Mouse (Mus musculus) adrenal gland (tissue): ENCODE results near the gene Zhx3.

Experiments
- intact Hi-C: fragments of 180-260 bp; cut with DNase I; formaldehyde crosslinking; loops from one replicate; pipeline ENCODE4 v1.15.1; 2025

Zhx3 gene

GRCm38 (mm10) chr2:160731839-160732261, 140.9 kb downstream of the Zhx3 start:
- intact Hi-C loops: loop anchor here (5.0 kb wide), 1 partner anchor 155 kb away; no protein-coding TSS in a partner anchor

GRCm38 (mm10) chr2:160731117-160731838, 141.5 kb downstream of the Zhx3 start, which contains the start of gene Plcg1:
Gene Plcg1, plus strand, starts transcription at chr2:160731300.
- intact Hi-C loops: loop anchor here (5.0 kb wide), 1 partner anchor 156 kb away; no protein-coding TSS in a partner anchor

GRCm38 (mm10) chr2:160730797-160731116, 142.0 kb downstream of the Zhx3 start:
- intact Hi-C loops: loop anchor here (5.0 kb wide), 1 partner anchor 157 kb away; no protein-coding TSS in a partner anchor

GRCm38 (mm10) chr2:160729851-160730796, 142.7 kb downstream of the Zhx3 start:
- intact Hi-C loops: loop anchor here (5.0 kb wide), 1 partner anchor 157 kb away; no protein-coding TSS in a partner anchor

GRCm38 (mm10) chr2:160729436-160729835, 143.4 kb downstream of the Zhx3 start:
- intact Hi-C loops: no loop called here

GRCm38 (mm10) chr2:160728972-160729371, 143.8 kb downstream of the Zhx3 start:
- intact Hi-C loops: no loop called here

- intact Hi-C loops: no loop called here
Observed at GRCm38 (mm10) chr2:160725877-160726864, 146.6 kb downstream of the Zhx3 start.

GRCm38 (mm10) chr2:160724536-160724935, 148.3 kb downstream of the Zhx3 start:
- intact Hi-C loops: no loop called here

- intact Hi-C loops: no loop called here
Observed at GRCm38 (mm10) chr2:160723613-160724375, 149.0 kb downstream of the Zhx3 start.

GRCm38 (mm10) chr2:160722714-160723113, 150.1 kb downstream of the Zhx3 start:
- intact Hi-C loops: no loop called here

GRCm38 (mm10) chr2:160718811-160719210, 154.0 kb downstream of the Zhx3 start:
- intact Hi-C loops: no loop called here

GRCm38 (mm10) chr2:160717269-160717668, 155.5 kb downstream of the Zhx3 start:
- intact Hi-C loops: no loop called here

GRCm38 (mm10) chr2:160715463-160716030, 157.3 kb downstream of the Zhx3 start:
- intact Hi-C loops: no loop called here

GRCm38 (mm10) chr2:160707673-160708072, 165.1 kb downstream of the Zhx3 start:
- intact Hi-C loops: loop anchor here (5.0 kb wide), 1 partner anchor 105 kb away; no protein-coding TSS in a partner anchor

- intact Hi-C loops: no loop called here
Observed at GRCm38 (mm10) chr2:160702824-160703223, 170.0 kb downstream of the Zhx3 start.

- intact Hi-C loops: no loop called here
Observed at GRCm38 (mm10) chr2:160701603-160702002, 171.2 kb downstream of the Zhx3 start.

- intact Hi-C loops: no loop called here
Observed at GRCm38 (mm10) chr2:160700271-160700670, 172.5 kb downstream of the Zhx3 start.
